Mouse (Mus musculus) heart, embryonic 13.5 days (tissue): ENCODE measurements around the gene Atox1. TPM values are rescaled to one million over a fixed set of nuclear protein-coding genes. Genes with fewer than 3 reads are reported as not detected.
"Not testable (repeated sequence)": the region's sequence is repeated elsewhere in the genome, so short reads cannot be mapped to it uniquely, and the experiment has no call there.

Source experiments
- ATAC-seq: fragments of 200-750 bp; cut with Nextera tagmentation; 2 replicates; pipeline ENCODE4 v1.8.0; 2017; ENCODE audit warnings: moderate TSS enrichment; ENCODE audit not compliant: insufficient number of reproducible peaks, low FRiP score, low TSS enrichment; ENCODE audit errors: extremely low read depth
- H3K27ac ChIP-seq: fragments of 300-500 bp; sonication (generic); replicated peaks from 2 replicates; pipeline ENCODE4 v1.5.1; 2015; ENCODE audit warnings: moderate library complexity, mild to moderate bottlenecking, inconsistent platforms
- H3K27me3 ChIP-seq: fragments of 300-500 bp; sonication (generic); replicated peaks from 2 replicates; pipeline ENCODE4 v1.6.1; 2015; ENCODE audit warnings: mild to moderate bottlenecking, inconsistent platforms
- H3K36me3 ChIP-seq: fragments of 300-500 bp; sonication (generic); 2 replicates; pipeline ENCODE4 v1.6.1; 2015; ENCODE audit warnings: mild to moderate bottlenecking, inconsistent platforms
- H3K4me1 ChIP-seq: fragments of 300-500 bp; sonication (generic); 2 replicates; pipeline ENCODE4 v1.6.1; 2015; ENCODE audit warnings: inconsistent platforms
- H3K4me2 ChIP-seq: fragments of 300-500 bp; sonication (generic); 2 replicates; pipeline ENCODE4 v1.6.1; 2015; ENCODE audit warnings: inconsistent platforms, mild to moderate bottlenecking, moderate library complexity
- H3K4me3 ChIP-seq: fragments of 300-500 bp; sonication (generic); 2 replicates; pipeline ENCODE4 v1.5.1; 2015; ENCODE audit warnings: moderate library complexity, mild to moderate bottlenecking, inconsistent platforms
- H3K9ac ChIP-seq: fragments of 300-500 bp; sonication (generic); 2 replicates; pipeline ENCODE4 v1.6.1; 2015; ENCODE audit warnings: inconsistent platforms, mild to moderate bottlenecking, moderate library complexity
- H3K9me3 ChIP-seq: fragments of 300-500 bp; sonication (generic); 2 replicates; pipeline ENCODE4 v1.6.1; 2016; ENCODE audit warnings: inconsistent platforms
- WGBS: fragments of 180-500 bp; shearing (Covaris S2); methylation state at CpG from one replicate; pipeline ENCODE4 v1.1.7; 2015; ENCODE audit warnings: mixed read lengths; 5-methylcytosine and 5-hydroxymethylcytosine counted together
- polyA plus RNA-seq: library from polyadenylated mRNA; unstranded; fragments of >200 nt; fragmentation: Nextera tagmentation; extraction: Ambion mirVana; gene quantifications from 2 replicates; pipeline ENCODE4 v1.2.1, GENCODE M21; 2015

The Atox1 gene
- polyA plus RNA-seq, 1 experiment from 2014 or later = 283 TPM

- WGBS = 23% methylated on average over 4 of the region's 4 CpGs
- peak overlapping the region; percentile 37; the same call in 1 of the 2 replicates for H3K9ac ChIP-seq
- no peaks in the 10 kb centered on the region for H3K27me3 ChIP-seq
- H3K4me1 ChIP-seq = peaks cover 62% of the 10 kb centered on the region
- no peaks in the 10 kb centered on the region for H3K9me3 ChIP-seq
- H3K27ac ChIP-seq = peak overlapping the region; percentile 87
- H3K4me2 ChIP-seq = no peak overlapping the region
- H3K4me3 ChIP-seq = no peak overlapping the region
- no peak for ATAC-seq
- H3K36me3 ChIP-seq = no peaks in the 10 kb centered on the region
These were observed 37.3 kb downstream of the Atox1 start for GRCm38 (mm10) chr11:55423756-55424155.

GRCm38 (mm10) chr11:55422978-55423377 lies 38.1 kb downstream of the Atox1 start, which contains the start of gene Sparc:
Sparc (minus strand) TSS chr11:55423183.
- Histone ChIP-seq H3K4me1 (peaks cover 56% of the 10 kb centered on the region), H3K27me3 (no peaks in the 10 kb centered on the region), H3K9ac (peak within 1 kb of the TSS; percentile 37; the same call in 1 of the 2 replicates), H3K36me3 (no peaks in the 10 kb centered on the region), H3K9me3 (no peaks in the 10 kb centered on the region), H3K4me2 (no peak within 1 kb of the TSS), H3K27ac (peak within 1 kb of the TSS; percentile 87), H3K4me3 (no peak within 1 kb of the TSS)
- no peak for ATAC-seq
- WGBS = 82% methylated on average over 1 of the region's 1 CpGs

GRCm38 (mm10) chr11:55419678-55420307 lies 41.2 kb downstream of the Atox1 start:
- peak; percentile 72; the same call in 1 of the 2 replicates for ATAC-seq
- 4% methylated on average over 9 of the region's 9 CpGs for WGBS

GRCm38 (mm10) chr11:55419296-55419677 lies 41.8 kb downstream of the Atox1 start:
- Histone ChIP-seq H3K4me1 (peaks cover 75% of the 10 kb centered on the region), H3K36me3 (0 out of 2 replicates have a peak, but pooled peaks cover 5% of the 10 kb centered on the region), H3K9me3 (no peaks in the 10 kb centered on the region), H3K27me3 (no peaks in the 10 kb centered on the region), H3K9ac (peak overlapping the region; percentile 96), H3K4me3 (peak overlapping the region; percentile 71), H3K27ac (peak overlapping the region; percentile 98), H3K4me2 (peak overlapping the region; percentile 96)
- WGBS = 4% methylated on average over 4 of the region's 4 CpGs
- no peak for ATAC-seq

More at GRCm38 (mm10) chr11:55419678-55420307, 41.2 kb downstream of the Atox1 start:
- peak overlapping the region; percentile 96 for H3K9ac ChIP-seq
- H3K4me1 ChIP-seq = peaks cover 75% of the 10 kb centered on the region
- peak overlapping the region; percentile 71 for H3K4me3 ChIP-seq
- H3K9me3 ChIP-seq = no peaks in the 10 kb centered on the region
- H3K27me3 ChIP-seq = no peaks in the 10 kb centered on the region
- 0 out of 2 replicates have a peak, but pooled peaks cover 5% of the 10 kb centered on the region for H3K36me3 ChIP-seq
- peak overlapping the region; percentile 98 for H3K27ac ChIP-seq
- peak overlapping the region; percentile 96 for H3K4me2 ChIP-seq

- WGBS = 5% methylated on average over 3 of the region's 3 CpGs
- no peak for ATAC-seq
These were observed 42.4 kb downstream of the Atox1 start for GRCm38 (mm10) chr11:55418704-55419061.

GRCm38 (mm10) chr11:55417898-55418703 lies 42.9 kb downstream of the Atox1 start:
- Histone ChIP-seq H3K4me1 (peaks cover 76% of the 10 kb centered on the region), H3K9me3 (no peaks in the 10 kb centered on the region)
- WGBS = 2% methylated on average over 24 of the region's 24 CpGs

More at GRCm38 (mm10) chr11:55418704-55419061, 42.4 kb downstream of the Atox1 start:
- peak overlapping the region; percentile 71 for H3K4me3 ChIP-seq
- peak overlapping the region; percentile 96 for H3K4me2 ChIP-seq
- peak overlapping the region; percentile 96 for H3K9ac ChIP-seq
- H3K27ac ChIP-seq = peak overlapping the region; percentile 98
- H3K36me3 ChIP-seq = peaks cover 10% of the 10 kb centered on the region
- peaks cover 75% of the 10 kb centered on the region for H3K4me1 ChIP-seq
- H3K9me3 ChIP-seq = no peaks in the 10 kb centered on the region
- H3K27me3 ChIP-seq = no peaks in the 10 kb centered on the region

GRCm38 (mm10) chr11:55416609-55417265 lies 44.3 kb downstream of the Atox1 start:
- ATAC-seq = no peak
- Histone ChIP-seq H3K9ac (peak overlapping the region; percentile 96), H3K4me2 (peak overlapping the region; percentile 96), H3K36me3 (peaks cover 29% of the 10 kb centered on the region), H3K9me3 (no peaks in the 10 kb centered on the region), H3K27me3 (no peaks in the 10 kb centered on the region), H3K27ac (peak overlapping the region; percentile 98), H3K4me1 (peaks cover 81% of the 10 kb centered on the region), H3K4me3 (peak overlapping the region; percentile 71)
- 38% methylated on average over 6 of the region's 6 CpGs for whole genome bisulfite sequencing

More at GRCm38 (mm10) chr11:55417898-55418703, 42.9 kb downstream of the Atox1 start:
- peak overlapping the region; percentile 71 for H3K4me3 ChIP-seq
- peak; percentile 53; the same call in 1 of the 2 replicates for ATAC-seq
- no peaks in the 10 kb centered on the region for H3K27me3 ChIP-seq
- H3K9ac ChIP-seq = peak overlapping the region; percentile 96
- peak overlapping the region; percentile 98 for H3K27ac ChIP-seq
- peak overlapping the region; percentile 96 for H3K4me2 ChIP-seq
- peaks cover 15% of the 10 kb centered on the region for H3K36me3 ChIP-seq

GRCm38 (mm10) chr11:55415731-55416130 lies 45.3 kb downstream of the Atox1 start:
- H3K4me2 ChIP-seq = peak overlapping the region; percentile 96
- ATAC-seq, H3K9me3 ChIP-seq, H3K27me3 ChIP-seq: not testable (repeated sequence)
- H3K9ac ChIP-seq = peak overlapping the region; percentile 96
- peak overlapping the region; percentile 78 for H3K27ac ChIP-seq
- peaks cover 38% of the 10 kb centered on the region for H3K36me3 ChIP-seq
- 75% methylated on average over 6 of the region's 6 CpGs for WGBS
- peak overlapping the region; percentile 71; the same call in 1 of the 2 replicates for H3K4me3 ChIP-seq
- H3K4me1 ChIP-seq = peaks cover 83% of the 10 kb centered on the region

GRCm38 (mm10) chr11:55415036-55415704 lies 45.9 kb downstream of the Atox1 start:
- H3K4me1 ChIP-seq = peaks cover 83% of the 10 kb centered on the region
- no peak for ATAC-seq
- no peaks in the 10 kb centered on the region for H3K27me3 ChIP-seq
- H3K4me3 ChIP-seq = peak overlapping the region; percentile 71
- peaks cover 43% of the 10 kb centered on the region for H3K36me3 ChIP-seq
- H3K4me2 ChIP-seq = peak overlapping the region; percentile 96
- peak overlapping the region; percentile 96 for H3K9ac ChIP-seq
- H3K27ac ChIP-seq = peak overlapping the region; percentile 78
- WGBS = 27% methylated on average over 9 of the region's 9 CpGs
- no peaks in the 10 kb centered on the region for H3K9me3 ChIP-seq

- H3K4me1 ChIP-seq = peaks cover 79% of the 10 kb centered on the region
These were observed 46.7 kb downstream of the Atox1 start for GRCm38 (mm10) chr11:55414314-55414713.

More at GRCm38 (mm10) chr11:55414314-55414713, 46.7 kb downstream of the Atox1 start:
- 48% methylated on average over 5 of the region's 5 CpGs for WGBS
- H3K9me3 ChIP-seq = no peaks in the 10 kb centered on the region
- no peak for ATAC-seq
- H3K4me2 ChIP-seq = peak overlapping the region; percentile 96
- peak overlapping the region; percentile 78 for H3K27ac ChIP-seq
- H3K27me3 ChIP-seq = no peaks in the 10 kb centered on the region
- 0 out of 2 replicates have a peak overlapping the region, but pooled peaks have one; percentile 60 for H3K9ac ChIP-seq
- peaks cover 52% of the 10 kb centered on the region for H3K36me3 ChIP-seq
- H3K4me3 ChIP-seq = peak overlapping the region; percentile 71
